Mouse (Mus musculus) kidney, postnatal 25 days (tissue): ENCODE results near the gene Dhdh.
"Not testable (repeated sequence)": the region's sequence is repeated elsewhere in the genome, so short reads cannot be mapped to it uniquely, and the experiment has no call there.

Experiments
- DNase-seq, 2 experiments: peaks; one replicate each; pipeline ENCODE4 v3.0.0; 2021; ENCODE audit warnings: mixed read lengths in 2 of 2

The Dhdh gene

DNA sequence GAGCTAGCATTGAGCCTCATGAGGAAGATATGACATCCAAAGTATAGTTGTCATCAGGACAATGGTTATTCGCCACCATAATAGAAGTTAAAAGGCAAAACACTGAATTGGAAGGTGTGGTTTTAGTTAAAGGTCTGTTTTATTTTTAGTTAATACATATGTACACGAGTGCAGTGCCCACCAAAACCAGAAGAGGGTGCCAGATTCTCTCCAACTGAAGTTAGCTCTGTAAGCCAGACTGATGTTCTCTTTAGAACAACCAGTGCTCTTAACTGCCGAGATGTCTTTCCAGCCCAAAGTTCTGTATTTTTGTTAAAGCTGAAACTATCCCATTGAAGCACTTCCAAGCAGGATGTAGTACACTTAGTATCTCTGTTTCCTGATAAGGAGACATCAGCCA lies 17.7 kb downstream of the Dhdh start:
- peak; percentile 77 to 95 for DNase-seq

DNA sequence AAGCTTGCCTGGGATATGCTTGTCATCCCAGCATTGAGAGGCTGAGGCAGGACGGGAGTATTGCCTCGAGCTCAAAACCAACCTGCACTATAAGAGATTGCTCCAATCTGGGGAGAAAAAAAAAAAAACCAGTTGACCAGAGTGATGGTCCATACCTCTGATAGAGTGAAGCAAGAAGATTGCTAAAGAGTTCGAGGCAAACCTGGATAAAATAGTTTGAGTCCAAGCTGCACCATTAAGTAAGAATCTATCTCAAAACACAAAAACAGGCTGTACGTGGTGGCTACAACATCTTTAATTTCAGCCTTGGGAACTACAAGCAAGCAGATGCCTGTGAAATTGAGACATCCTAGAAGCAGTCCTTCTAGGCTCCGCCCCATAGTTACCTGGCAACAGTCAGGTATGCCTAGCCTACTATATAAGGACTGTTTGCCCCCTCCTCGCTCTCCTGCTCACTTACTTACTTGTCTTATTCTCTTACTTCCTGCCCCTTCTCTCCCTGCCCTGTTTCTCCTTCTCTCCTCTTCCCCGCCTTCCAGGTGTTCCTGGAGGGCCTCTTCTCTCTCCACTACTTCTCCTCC lies 21.4 kb downstream of the Dhdh start:
- DNase-seq, result no peak

DNA sequence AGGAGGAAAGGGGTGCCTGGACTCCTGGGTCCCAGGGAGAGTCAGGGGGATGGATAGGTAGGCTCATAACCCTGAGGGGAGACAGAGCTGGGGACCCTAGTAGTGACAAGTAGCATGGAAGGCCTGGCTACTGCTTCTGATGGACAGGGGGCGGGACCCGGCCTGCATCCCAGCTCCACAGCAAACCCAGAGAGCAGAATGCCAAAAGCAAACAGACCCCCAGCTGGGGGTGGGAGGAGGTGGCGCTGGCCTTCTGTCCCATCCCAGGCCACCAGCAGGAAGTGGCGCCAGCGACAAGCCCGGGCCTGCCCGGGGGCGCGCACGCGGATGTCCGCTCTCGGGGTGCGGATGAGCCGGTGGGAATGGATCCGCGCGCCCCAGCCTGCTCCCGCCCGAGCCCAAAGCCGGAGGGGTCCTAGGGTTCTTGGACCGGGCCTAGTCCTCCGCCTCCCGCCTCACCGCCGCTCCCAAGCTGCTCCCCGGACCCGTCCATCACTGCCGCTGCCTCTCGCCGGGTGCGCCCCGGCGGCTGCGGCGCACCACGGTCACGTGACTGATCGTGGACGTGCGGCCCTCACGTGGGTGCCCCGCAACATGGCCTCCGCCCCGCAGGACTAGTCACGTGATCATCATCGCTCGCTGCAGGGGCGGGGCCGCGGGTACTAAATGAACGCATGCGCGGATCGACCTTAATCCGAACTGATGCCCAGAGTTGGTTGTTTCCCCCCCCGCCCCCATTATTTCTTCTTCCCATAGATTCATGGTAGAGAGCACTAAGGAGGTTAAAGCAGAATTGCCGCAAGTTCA lies 22.1 kb downstream of the Dhdh start, which contains the start of gene Bax:
Gene Bax, minus strand, starts transcription at position 616 of the 807 bp plus-strand sequence.
- DNase-seq, result peak; percentile 98

DNA sequence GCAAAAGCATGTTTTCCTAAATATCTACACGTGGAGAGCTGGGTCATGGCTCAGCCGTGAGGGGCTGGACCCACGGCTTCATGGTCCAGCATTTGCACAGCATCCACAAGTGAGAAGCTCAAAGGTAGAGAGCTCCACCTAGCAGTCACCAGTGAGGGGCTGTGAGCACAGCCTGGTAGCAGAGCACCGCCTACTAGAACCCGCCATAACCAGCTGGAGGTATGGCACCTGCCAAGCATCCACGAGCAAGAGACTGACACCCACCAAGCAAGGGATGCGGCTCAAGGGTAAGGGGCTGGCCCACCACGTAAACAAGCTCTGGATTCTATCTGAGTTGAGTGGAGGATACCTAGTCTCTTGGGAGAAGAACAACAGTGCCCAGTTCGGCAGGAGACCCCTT lies 23.1 kb downstream of the Dhdh start:
- DNase-seq, result peak; percentile 36 to 78

DNA sequence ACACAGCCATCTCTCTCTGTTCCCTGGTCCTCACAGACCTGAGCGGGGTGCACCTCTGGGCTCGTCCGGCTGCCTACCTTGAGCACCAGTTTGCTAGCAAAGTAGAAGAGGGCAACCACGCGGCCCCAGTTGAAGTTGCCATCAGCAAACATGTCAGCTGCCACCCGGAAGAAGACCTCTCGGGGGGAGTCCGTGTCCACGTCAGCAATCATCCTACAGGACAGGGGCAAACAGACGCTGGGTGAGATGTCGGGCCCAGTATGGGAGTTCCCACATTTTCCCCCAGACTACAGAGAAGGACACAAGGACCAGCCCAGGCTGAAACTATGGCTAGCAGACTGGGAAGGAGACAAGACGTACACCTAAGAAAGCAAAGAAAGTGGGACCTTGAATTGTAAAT lies 23.5 kb downstream of the Dhdh start:
- no peak for DNase-seq

DNA sequence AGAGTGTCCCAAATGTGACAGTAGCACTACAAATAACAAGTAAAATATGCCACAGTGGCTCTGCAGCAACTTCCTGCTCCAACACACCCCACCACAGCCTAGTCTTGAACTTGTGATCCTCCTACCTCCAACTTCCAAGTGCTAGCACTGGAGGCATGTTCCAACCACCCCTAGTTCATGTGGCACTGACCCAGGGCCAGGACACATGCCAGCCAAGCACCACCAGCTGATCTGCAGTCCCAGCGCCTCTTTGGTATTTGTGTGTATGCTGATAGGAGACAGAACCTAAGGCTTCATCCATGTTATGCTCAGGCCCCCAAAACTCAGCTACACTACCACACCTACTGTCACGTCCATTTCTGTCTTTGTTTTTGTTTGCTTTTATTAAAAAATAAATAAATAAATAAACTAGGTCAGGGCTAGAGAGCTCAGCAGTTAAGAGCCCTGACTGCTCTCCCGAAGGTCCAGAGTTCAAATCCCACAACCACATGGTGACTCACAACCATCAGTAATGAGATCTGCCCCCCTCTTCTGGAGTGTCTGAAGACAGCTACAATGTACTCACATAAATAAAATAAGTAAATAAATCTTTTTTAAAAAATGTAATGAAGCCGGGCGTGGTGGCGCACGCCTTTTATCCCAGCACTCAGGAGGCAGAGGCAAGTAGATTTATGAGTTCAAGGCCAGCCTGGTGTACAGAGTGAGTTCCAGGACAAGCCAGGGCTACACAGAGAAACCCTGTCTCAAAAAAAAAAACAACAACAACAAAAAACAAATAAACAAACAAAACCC lies 24.4 kb downstream of the Dhdh start:
- DNase-seq, result no peak

DNA sequence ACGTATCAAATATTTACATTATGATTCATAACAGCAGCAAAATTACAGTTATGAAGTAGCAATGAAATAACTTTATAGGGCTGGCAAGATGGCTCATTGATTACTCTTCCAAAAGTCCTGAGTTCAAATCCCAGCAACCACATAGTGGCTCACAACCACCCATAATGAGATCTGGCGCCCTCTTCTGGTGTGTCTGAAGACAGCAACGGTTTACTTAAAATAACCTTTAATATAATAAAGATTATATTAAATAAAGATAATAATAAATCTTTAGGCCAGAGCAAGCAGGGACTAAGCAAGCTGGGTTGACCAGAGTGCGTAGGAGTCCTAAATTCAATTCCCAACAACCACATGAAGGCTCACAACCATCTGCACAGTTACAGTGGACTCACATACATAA lies 25.7 kb downstream of the Dhdh start:
- DNase-seq, result not testable (repeated sequence)

DNA sequence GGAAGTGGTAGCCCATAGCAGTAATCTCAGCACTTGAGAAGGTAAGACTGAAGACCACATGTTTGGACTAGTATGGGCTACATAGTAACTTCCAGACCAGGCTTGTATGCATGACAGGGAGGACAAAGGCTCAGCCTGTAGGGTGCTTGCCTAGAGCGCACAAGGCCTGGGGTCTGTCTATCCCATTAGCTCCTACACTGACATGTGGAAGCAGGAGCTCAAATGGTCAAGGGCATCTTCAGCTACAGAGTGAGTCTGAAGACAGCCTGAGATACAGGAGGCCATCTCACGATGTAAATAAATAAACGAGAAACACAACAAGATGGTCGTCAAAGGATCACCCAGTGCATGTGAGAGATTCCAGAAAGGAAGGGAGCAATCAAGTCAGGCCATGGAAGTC lies 26.3 kb downstream of the Dhdh start:
- no peak for DNase-seq

DNA sequence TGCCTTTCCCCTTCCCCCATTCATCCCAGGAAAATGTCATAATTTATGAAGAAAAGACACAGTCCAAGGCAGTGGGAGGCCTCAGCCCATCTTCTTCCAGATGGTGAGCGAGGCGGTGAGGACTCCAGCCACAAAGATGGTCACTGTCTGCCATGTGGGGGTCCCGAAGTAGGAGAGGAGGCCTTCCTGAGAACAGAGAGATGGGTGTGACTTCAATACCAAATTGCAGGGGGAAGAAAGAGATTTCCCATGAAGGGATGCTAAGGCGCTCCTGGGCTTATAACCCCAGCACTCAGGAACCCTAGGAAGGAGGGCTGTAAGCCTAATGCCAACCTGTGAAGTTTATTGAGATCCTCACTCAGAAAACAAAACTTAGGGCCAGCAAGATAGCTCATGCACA lies 26.8 kb downstream of the Dhdh start:
- no peak for DNase-seq

DNA sequence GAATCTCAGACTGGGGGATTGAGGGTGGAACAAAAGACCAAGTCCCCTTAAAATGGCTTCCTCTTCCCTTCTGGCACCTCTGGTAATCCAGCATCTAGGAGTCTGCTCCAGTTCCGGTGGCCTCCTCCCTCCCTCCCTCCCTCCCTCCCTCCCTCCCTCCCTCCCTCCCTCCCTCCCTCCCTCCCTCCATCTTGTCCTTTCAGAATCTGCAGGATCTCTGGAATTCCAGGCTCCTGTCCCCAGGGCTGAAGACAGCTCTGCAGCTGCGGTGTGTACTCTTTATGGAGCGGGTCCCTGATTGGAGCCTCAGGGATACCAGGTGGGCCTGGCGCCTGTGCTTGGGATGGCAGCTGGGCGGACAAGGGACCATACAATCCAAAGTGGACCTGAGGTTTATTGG lies 27.3 kb downstream of the Dhdh start:
- DNase-seq, result peak in 1 of 2 experiments; percentile 61

DNA sequence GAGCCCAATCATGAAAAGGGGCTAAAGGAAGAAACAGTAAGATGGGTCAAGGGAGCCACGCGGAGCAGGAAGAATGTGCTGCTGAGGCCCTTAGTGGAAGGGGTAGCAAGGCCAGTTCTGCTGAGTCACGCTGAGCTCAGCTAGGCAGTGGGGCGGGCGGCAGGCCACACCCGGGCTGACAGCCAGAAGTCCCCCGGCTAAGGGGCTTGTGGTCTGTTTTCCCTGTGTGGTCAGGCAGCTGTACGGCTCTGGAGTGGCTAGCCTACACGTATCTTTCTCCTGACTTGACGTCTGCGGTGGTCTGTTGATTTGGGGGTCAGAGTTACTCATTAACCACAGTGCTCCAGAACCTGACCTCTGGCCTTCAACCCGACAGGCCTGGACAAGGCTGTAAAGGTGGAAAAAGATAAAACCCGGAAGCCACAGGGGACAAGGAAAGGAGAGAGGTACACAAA lies 27.7 kb downstream of the Dhdh start:
- peak; percentile 78 to 89 for DNase-seq

DNA sequence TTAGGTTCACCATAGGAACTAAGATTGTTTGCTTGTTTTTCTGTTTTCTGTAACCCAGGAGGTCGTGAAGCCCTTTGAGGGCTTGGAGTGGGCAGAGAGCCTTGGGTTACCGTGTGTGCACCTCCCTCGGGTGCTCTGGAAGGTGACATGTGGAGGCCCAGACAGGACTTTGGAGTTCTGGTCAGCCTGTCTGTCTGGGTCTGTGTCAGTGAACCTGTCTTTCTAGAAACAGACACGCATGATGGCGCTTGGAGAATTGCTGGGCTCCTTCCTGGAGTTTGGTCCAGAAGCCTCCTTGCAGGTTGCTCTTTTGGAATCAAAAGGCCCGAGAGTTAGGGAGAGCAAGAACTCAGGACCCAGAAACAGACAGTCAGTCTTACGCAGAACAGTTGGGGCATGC lies 28.2 kb downstream of the Dhdh start:
- DNase-seq, result peak; percentile 67 to 89

DNA sequence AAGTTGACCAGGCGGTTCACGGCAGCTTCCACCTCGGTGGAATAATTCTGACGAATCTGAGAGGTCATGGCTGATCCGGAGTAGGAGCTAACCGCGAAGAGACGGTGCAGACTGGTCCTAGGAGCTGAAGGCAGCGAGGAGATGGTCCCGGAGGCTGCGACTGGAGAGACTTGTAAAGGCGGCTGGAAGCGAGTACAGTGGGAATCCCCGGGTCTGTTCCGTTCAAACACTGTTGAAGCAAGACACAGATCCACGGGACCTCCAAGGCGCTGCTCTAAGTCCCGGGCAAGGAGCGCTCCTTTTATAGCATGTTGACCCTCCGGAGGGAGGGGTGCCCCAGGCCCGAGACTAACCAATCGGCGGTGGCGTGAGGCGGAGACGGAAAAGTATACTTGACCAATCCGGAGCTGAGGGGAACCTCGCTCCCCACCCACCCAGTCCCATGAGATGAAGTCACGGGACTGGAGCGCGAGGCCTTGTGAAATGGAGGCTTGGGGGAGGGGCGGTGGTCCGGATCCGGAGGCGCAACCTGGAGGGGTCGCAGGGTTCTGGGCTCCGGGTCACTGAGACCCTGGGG lies 29.0 kb downstream of the Dhdh start, which contains the start of gene Ftl1:
Gene Ftl1, minus strand, starts transcription at position 321 of the 577 bp plus-strand sequence.
- DNase-seq, result peak; percentile 98 to 99

DNA sequence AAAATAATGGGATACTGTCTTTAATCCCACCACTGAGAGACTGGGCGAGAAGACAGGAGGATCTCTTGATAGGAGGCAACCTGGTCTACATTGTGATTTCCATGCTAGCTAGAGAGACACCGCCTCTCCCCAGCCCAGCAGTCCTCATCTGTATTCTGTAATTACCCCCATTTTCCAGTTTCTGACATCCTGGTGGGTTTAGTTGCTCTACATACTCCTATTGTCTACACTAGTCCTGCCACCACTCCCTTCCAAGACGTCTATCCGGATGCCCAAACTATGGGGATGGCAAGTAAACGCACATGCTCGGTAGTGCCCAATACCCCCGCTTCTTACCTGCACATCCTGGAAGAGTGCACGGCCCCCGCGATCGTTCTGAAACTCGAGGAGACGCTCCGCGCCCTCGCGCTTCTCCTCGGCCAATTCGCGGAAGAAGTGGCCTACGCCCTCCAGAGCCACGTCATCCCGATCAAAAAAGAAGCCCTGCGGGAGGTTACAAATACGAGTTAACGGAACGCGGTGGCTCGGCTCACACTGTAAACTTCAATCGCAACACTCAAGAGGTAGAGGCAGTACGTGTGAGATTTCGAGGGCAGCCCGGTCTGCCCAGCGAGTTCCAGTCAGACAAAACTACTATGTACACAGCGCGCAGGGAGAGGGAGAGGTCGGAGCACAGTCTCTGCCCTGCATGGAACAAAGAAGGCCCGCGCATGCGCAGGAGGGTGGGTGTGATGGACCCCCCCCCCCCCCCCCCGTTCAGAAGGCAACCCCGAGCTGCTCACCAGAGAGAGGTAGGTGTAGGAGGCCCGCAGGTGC lies 29.6 kb downstream of the Dhdh start:
- peak; percentile 89 to 90 for DNase-seq

DNA sequence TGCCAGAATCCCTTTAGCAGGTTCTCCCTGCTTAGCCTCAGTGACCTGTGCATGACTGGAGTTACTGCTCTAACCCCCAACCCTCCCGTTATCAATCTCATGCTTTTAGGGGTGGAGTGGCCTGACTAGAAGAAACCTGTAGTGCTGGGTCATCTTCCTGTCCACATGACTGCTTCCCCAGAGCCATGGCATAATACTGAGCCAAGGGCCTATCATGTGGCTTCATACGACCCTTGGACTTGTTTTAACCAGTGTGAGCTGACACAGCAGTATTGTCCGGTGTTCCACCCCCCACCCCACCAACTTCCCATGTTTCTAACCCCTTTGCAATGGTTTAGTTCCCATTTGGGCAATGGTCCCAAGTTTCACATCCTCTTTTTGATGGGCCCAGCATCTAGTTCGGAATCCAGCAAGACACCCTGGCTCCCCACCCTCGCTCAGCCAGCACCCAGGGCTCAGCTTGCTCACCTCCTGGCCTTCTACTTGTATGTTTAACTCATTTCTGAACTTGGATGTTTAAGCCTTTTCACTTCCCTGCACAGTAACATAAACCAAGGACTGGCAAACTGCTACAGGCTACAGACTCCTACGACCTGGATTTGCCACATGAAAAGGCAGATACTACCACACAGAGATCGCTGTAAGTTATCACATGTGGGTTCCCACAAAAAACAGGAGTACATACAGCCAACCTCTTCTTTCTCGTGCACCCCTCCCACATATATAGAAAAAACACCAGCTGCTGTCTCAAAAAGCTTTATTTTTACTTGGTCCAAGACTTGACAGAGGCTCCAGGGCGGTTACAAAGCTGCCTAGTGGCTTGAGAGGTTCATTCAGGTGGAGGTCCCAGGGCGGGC lies 31.2 kb downstream of the Dhdh start:
- peak; percentile 74 to 88 for DNase-seq

DNA sequence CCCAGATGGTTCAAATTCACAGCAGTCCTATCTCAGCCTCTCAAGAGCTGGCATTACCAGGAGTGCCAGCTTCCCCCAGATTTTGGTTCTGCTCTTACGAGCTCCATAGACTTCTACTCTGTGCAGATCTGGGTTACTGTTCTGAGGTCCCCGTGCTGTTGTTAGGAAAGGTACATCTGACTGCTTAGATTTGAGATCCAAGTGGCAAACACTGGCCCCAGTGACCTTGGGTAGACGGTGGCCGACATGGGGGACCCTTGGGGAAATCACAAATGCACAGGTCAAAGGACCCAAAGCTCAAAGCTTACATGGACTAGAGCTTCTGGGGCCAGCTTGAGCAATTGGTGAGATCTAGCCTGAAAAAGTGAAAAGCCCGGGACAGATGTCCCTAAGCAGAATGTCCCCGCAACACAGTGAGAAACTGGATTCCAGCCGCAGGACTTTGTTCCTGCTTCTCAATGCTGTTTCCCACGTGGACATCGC lies 31.8 kb downstream of the Dhdh start:
- DNase-seq, result no peak

DNA sequence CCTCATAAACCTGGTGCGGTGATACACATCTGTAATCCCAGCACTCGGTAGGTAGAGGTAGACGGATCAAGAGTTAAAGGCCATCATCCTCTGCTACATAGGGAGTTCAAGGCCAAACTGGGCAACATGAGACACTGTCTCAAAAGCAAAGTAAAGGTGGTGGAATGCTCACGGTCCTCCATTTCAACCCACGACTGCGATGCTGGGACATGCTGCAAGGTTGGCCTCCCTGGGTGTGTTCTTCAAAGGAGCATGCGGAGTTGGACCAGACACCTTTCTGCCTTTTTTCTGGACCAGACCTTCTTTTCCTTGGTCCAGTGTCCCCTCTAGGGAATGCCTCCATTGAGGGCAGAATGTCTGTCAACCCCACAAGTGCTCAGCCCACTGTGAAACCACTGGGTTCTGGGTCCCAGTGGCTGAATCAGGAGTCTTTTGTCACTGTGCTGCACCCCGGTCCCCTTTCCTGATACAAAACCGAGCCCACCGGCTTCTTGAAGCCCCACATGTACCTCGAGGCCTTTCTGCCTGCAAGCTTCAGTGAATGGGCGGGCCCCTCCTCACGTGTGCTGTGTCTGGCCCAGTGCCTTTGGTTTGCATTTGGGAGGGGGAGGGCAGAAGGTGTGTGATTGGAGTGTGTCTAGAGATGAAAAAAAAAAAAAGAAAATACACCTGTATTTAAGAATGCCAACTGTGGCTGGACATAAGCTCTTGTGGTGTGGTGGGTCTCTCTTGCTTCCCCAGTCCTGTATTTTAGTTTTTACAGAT lies 32.5 kb downstream of the Dhdh start:
- DNase-seq, result peak in 1 of 2 experiments; percentile 62

DNA sequence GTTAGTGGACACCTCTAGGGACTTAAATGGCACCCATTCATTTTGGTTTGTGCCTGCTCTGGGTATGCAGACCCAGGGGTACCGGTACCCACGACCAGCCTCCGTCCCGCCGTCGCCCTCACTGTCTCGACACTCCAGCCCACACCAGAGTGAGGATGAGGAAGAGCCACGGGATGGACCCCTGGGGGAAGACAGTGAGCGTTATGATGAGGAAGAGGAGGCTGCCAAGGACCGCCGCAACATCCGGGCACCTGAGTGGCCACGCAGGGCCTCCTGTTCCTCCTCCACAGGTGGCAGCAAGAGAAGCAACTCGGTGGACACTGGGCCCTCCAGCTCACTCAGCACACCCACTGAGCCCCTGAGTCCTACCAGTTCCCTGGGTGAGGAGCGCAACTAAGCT lies 33.6 kb downstream of the Dhdh start:
- no peak for DNase-seq

DNA sequence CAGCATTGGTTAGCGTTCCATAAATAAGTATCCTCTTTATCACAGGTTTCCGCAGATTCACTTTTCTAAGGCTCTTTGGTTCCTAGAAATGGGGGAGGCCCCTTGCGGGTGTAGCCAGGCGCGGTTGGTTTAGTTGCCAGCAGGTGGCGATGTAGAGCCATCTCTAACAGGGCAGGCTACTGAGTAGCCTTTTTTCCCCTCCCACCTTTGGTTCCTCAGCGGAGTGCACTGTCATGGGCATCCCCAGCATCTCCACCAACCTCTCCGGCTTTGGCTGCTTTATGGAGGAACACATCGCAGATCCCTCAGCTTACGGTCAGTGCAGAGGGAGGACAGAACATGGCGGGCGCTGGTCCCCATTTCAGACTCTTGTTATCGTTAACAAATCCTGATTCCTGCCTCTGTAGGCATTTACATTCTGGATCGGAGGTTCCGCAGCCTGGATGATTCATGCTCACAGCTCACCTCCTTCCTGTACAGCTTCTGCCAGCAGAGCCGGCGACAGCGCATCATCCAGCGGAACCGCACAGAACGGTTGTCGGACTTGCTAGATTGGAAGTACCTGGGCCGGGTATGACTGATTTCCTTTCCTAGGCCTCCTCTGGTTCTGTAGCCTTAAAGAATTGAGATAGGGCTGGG lies 37.1 kb downstream of the Dhdh start:
- peak; percentile 84 to 90 for DNase-seq

DNA sequence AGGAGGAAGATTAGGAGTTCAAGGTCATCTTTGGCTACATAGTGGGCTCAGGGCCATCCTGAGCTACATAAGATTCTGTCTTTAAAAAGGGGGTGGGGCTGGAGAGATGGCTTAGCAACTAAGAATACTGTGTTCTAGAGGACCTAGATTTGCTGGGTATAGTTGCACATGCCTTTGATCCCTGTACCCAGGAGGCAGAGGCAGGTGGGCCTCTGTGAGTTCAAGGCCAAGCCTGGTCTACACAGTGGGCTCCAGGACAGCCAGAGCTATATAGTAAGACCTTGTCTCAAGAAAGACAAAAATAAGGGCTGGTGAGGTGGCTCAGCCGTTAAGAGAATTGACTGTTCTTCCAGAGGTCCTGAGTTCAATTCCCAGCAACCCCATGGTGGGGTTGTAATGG lies 38.6 kb downstream of the Dhdh start:
- no peak for DNase-seq
